Mouse (Mus musculus) left cerebral cortex, adult 9 months (tissue): ENCODE results near the gene Vmn1r168.
"Not testable (repeated sequence)": the region's sequence is repeated elsewhere in the genome, so short reads cannot be mapped to it uniquely, and the experiment has no call there.

Source experiments
- DNase-seq, 2 experiments: peaks; one replicate each; pipeline ENCODE4 v3.0.0; 2022; ENCODE audit warnings: low spot score in 2 of 2

Vmn1r168 gene

GRCm38 (mm10) chr7:23539432-23539831 is at the start of gene Vmn1r168:
Vmn1r168 (plus strand) TSS chr7:23539732.
- DNase-seq, result not testable (repeated sequence)

DNA sequence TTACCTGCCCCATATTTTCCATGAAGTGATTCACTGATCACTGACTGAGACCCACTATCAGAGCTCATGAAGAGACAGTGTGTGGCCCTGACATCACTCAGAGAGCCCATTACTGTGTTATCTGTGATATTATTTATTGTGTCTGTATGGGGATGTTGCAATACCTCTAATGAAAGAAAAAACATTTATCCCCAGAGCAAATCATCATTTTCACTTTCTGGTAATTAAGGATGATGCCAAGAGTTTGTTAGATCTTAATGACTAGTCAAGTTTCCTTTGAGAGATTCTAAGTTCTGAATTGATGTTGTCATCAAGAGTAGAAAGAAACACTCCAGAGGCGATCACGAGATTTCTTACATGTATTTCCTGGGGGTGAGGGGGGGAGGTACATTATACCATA is 32.4 kb upstream of the Vmn1r168 start, which contains the start of gene Vmn1r167:
Vmn1r167 (minus strand) TSS at position 101 of the 400 bp plus-strand sequence.
- not testable (repeated sequence) for DNase-seq

DNA sequence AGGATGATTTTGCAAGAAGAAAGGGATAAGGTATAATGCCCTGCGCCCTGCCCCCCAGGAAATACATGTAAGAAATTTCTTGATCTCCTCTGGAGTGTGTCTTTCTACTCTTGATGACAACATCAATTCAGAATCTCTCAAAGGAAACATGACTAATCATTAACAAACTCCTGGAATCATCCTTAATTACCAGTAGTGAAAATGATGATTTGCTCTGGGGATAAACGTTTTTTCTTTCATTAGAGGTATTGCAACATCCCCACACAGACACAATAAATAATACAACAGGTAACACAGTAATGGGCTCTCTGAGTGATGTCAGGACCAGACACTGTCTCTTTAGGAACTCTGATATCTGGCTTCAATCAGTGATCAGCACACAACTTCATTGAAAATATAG is 35.7 kb downstream of the Vmn1r168 start, which contains the start of gene Vmn1r169:
Vmn1r169 (plus strand) TSS at position 301 of the 400 bp plus-strand sequence.
- DNase-seq, result not testable (repeated sequence)
